Mouse (Mus musculus) forebrain, embryonic 11.5 days (tissue): ENCODE measurements at regions not wholly inside any gene's neighbourhood (a gene's known extent, or its start where the extent isn't known, plus 50 kb on each side); places are given as distances from the start of the nearest gene placed in this dataset.

ENCODE experiments used
- ATAC-seq: fragments of 200-750 bp; cut with Nextera tagmentation; replicated peaks from 2 replicates; pipeline ENCODE4 v1.8.0; 2017; ENCODE audit warnings: moderate TSS enrichment; ENCODE audit not compliant: low FRiP score
- DNase-seq: peaks from one replicate; pipeline ENCODE4 v3.0.0-alpha.2; 2017; ENCODE audit warnings: low spot score
- H3K27ac ChIP-seq: fragments of 300-500 bp; sonication (generic); 2 replicates; pipeline ENCODE4 v1.5.1; 2014; ENCODE audit warnings: low read depth, low read length
- H3K27me3 ChIP-seq: fragments of 300-500 bp; sonication (generic); 2 replicates; pipeline ENCODE4 v1.6.1; 2014; ENCODE audit warnings: mild to moderate bottlenecking, low read length, mixed read lengths; ENCODE audit not compliant: control insufficient read depth, insufficient read depth
- H3K36me3 ChIP-seq: fragments of 300-500 bp; sonication (generic); 2 replicates; pipeline ENCODE4 v1.6.1; 2014; ENCODE audit warnings: mild to moderate bottlenecking, low read length, moderate library complexity, mixed read lengths; ENCODE audit not compliant: control insufficient read depth, insufficient read depth
- H3K4me1 ChIP-seq: fragments of 300-500 bp; sonication (generic); replicated peaks from 2 replicates; pipeline ENCODE4 v1.6.1; 2014; ENCODE audit warnings: low read length, mixed read lengths; ENCODE audit not compliant: control insufficient read depth, insufficient read depth
- H3K4me2 ChIP-seq: fragments of 300-500 bp; sonication (generic); 2 replicates; pipeline ENCODE4 v1.6.1; 2014; ENCODE audit warnings: low read depth, mild to moderate bottlenecking, low read length, moderate library complexity, mixed read lengths; ENCODE audit not compliant: severe bottlenecking
- H3K4me3 ChIP-seq: fragments of 300-500 bp; sonication (generic); 2 replicates; pipeline ENCODE4 v1.5.1; 2014; ENCODE audit warnings: low read depth, low read length
- H3K9ac ChIP-seq: fragments of 300-500 bp; sonication (generic); 2 replicates; pipeline ENCODE4 v1.6.1; 2014; ENCODE audit warnings: low read length
- H3K9me3 ChIP-seq: fragments of 300-500 bp; sonication (generic); 2 replicates; pipeline ENCODE4 v1.6.1; 2016; ENCODE audit warnings: low read length, mixed read lengths; ENCODE audit not compliant: control insufficient read depth
- WGBS: fragments of 180-500 bp; shearing (Covaris S2); extraction: QIAGEN DNeasy Blood & Tissue Kit; methylation state at CpG from one replicate; pipeline ENCODE4 v1.1.7; 2014; 5-methylcytosine and 5-hydroxymethylcytosine counted together

GRCm38 (mm10) chr9:101807249-101807648 is 54.4 kb upstream of the 9630041A04Rik start:
- Histone ChIP-seq H3K36me3 (no peaks in the 10 kb centered on the region), H3K4me2 (no peak overlapping the region), H3K27ac (no peak overlapping the region), H3K9ac (no peak overlapping the region), H3K4me1 (no peaks in the 10 kb centered on the region), H3K4me3 (no peak overlapping the region), H3K9me3 (no peaks in the 10 kb centered on the region), H3K27me3 (no peaks in the 10 kb centered on the region)
- 45% methylated on average over 4 of the region's 4 CpGs for WGBS
- DNase-seq (no peak), ATAC-seq (no peak)

- no peak overlapping the region for H3K4me2 ChIP-seq
- H3K27me3 ChIP-seq: no peaks in the 10 kb centered on the region
- no peak overlapping the region for H3K9ac ChIP-seq
- H3K4me3 ChIP-seq: no peak overlapping the region
- no peaks in the 10 kb centered on the region for H3K9me3 ChIP-seq
- H3K4me1 ChIP-seq: no peaks in the 10 kb centered on the region
- DNase-seq (no peak), ATAC-seq (no peak)
- no peaks in the 10 kb centered on the region for H3K36me3 ChIP-seq
- no peak overlapping the region for H3K27ac ChIP-seq
- 73% methylated on average over 1 of the region's 1 CpGs for WGBS
These were observed 64.9 kb upstream of the 9630041A04Rik start for GRCm38 (mm10) chr9:101796718-101797117.

GRCm38 (mm10) chr9:101796063-101796462 is 65.6 kb upstream of the 9630041A04Rik start:
- ATAC-seq (no peak), DNase-seq (no peak)
- Histone ChIP-seq H3K9ac (no peak overlapping the region), H3K4me1 (no peaks in the 10 kb centered on the region), H3K9me3 (no peaks in the 10 kb centered on the region), H3K36me3 (no peaks in the 10 kb centered on the region), H3K27me3 (no peaks in the 10 kb centered on the region), H3K27ac (no peak overlapping the region), H3K4me3 (no peak overlapping the region), H3K4me2 (no peak overlapping the region)
- 82% methylated on average over 4 of the region's 4 CpGs for WGBS

- Histone ChIP-seq H3K27ac (no peak overlapping the region), H3K4me3 (no peak overlapping the region), H3K27me3 (no peaks in the 10 kb centered on the region), H3K9ac (no peak overlapping the region), H3K4me1 (no peaks in the 10 kb centered on the region), H3K9me3 (no peaks in the 10 kb centered on the region), H3K36me3 (no peaks in the 10 kb centered on the region), H3K4me2 (no peak overlapping the region)
- no peak for DNase-seq
- WGBS: 84% methylated on average over 2 of the region's 2 CpGs
- no peak for ATAC-seq
These were observed 66.2 kb upstream of the 9630041A04Rik start for GRCm38 (mm10) chr9:101795436-101795835.

GRCm38 (mm10) chr9:101790936-101791335 is 70.7 kb upstream of the 9630041A04Rik start:
- Histone ChIP-seq H3K4me1 (no peaks in the 10 kb centered on the region), H3K27me3 (no peaks in the 10 kb centered on the region), H3K4me3 (no peak overlapping the region), H3K9ac (no peak overlapping the region), H3K36me3 (no peaks in the 10 kb centered on the region), H3K4me2 (no peak overlapping the region), H3K9me3 (no peaks in the 10 kb centered on the region), H3K27ac (no peak overlapping the region)
- 84% methylated on average over 1 of the region's 1 CpGs for WGBS
- ATAC-seq: no peak
- DNase-seq: no peak

- Histone ChIP-seq H3K4me1 (no peaks in the 10 kb centered on the region), H3K27me3 (no peaks in the 10 kb centered on the region), H3K9me3 (no peaks in the 10 kb centered on the region), H3K4me2 (no peak overlapping the region), H3K27ac (no peak overlapping the region), H3K36me3 (no peaks in the 10 kb centered on the region), H3K4me3 (no peak overlapping the region), H3K9ac (no peak overlapping the region)
- no peak for ATAC-seq
- WGBS: 78% methylated on average over 10 of the region's 10 CpGs
- DNase-seq: no peak
These were observed 120.6 kb upstream of the 9630041A04Rik start for GRCm38 (mm10) chr9:101740949-101741605.

GRCm38 (mm10) chr9:101739322-101739721 is 122.3 kb upstream of the 9630041A04Rik start:
- no peak for ATAC-seq
- Histone ChIP-seq H3K36me3 (no peaks in the 10 kb centered on the region), H3K27me3 (no peaks in the 10 kb centered on the region), H3K4me2 (no peak overlapping the region), H3K9ac (no peak overlapping the region), H3K9me3 (no peaks in the 10 kb centered on the region), H3K4me3 (no peak overlapping the region), H3K4me1 (no peaks in the 10 kb centered on the region), H3K27ac (no peak overlapping the region)
- DNase-seq: no peak
- WGBS: 82% methylated on average over 10 of the region's 10 CpGs

GRCm38 (mm10) chr9:101734271-101734670 is 127.4 kb upstream of the 9630041A04Rik start:
- ATAC-seq (no peak), DNase-seq (no peak)
- 83% methylated on average over 8 of the region's 8 CpGs for WGBS
- H3K27me3 ChIP-seq: no peaks in the 10 kb centered on the region
- no peak overlapping the region for H3K4me2 ChIP-seq
- H3K9me3 ChIP-seq: no peaks in the 10 kb centered on the region
- H3K36me3 ChIP-seq: no peaks in the 10 kb centered on the region
- H3K9ac ChIP-seq: no peak overlapping the region
- no peak overlapping the region for H3K27ac ChIP-seq
- no peak overlapping the region for H3K4me3 ChIP-seq
- 0 out of 2 replicates have a peak, but pooled peaks cover 2% of the 10 kb centered on the region for H3K4me1 ChIP-seq

GRCm38 (mm10) chr9:101733611-101734225 is 127.9 kb upstream of the 9630041A04Rik start:
- no peaks in the 10 kb centered on the region for H3K27me3 ChIP-seq
- ATAC-seq (no peak), DNase-seq (no peak)
- H3K9ac ChIP-seq: no peak overlapping the region
- 0 out of 2 replicates have a peak, but pooled peaks cover 2% of the 10 kb centered on the region for H3K4me1 ChIP-seq
- 81% methylated on average over 14 of the region's 14 CpGs for WGBS
- no peak overlapping the region for H3K4me2 ChIP-seq
- no peaks in the 10 kb centered on the region for H3K36me3 ChIP-seq
- H3K9me3 ChIP-seq: no peaks in the 10 kb centered on the region
- H3K4me3 ChIP-seq: no peak overlapping the region
- H3K27ac ChIP-seq: no peak overlapping the region
